Mouse (Mus musculus) layer of hippocampus, adult 9-11 months (tissue): ENCODE data around the gene Ulk4.

ENCODE experiments used
- DNase-seq: peaks from one replicate; pipeline ENCODE4 v3.0.0; 2022

The Ulk4 gene

GRCm38 (mm10) chr9:121093760-121094159, 183.2 kb downstream of the Ulk4 start:
- no peak for DNase-seq

DNA sequence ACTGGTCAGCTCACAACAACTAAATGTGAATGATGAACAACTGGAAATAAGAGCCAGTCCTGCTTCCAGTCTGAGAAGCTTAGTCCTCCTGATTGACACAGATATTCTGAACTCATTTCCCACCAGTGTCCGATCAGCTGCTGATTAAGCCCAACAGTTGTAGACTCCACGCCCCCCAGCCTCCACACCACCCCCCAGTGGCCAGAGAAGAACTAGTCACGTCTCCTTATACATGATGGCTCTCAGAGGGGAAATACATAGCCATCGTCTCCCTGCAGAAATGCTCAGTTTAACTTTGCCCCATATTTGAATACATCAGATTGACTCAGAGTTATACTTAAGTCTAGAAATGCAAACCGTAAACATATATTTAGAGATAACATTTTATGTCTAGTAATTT, 184.4 kb downstream of the Ulk4 start:
- no peak for DNase-seq

DNA sequence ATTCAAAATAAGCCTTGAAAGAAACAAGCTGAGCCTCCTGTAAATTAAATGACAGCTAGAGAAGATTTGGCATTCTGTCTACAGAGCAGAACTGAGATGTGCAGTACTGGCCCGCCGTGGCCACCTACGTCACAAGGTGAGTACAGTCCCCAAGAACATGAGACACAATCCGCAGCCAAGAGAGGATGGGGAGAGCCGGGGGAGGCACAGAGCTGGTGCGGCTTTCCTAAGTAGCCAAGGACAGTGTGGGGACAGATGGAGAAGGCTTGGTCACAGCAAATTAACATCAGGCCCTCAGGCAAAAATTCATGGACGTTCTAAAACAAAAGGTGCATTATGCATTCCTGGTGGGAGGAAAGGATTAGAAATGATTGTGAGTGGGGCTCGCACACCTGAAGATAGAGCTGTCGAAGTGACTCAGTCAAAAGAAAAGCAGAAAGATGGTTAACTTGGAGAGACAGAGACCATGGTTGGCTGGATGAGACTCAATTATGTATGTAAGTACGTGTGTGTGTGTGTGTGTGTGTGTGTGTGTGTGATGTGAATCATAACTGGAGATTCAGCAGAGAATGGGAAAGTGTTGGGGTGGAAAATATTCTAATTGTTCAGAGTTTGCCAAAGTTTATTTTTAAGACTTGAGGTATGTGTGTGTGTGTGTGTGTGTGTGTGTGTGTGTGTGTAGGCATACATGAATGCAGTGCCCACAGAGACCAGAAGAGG, 185.8 kb downstream of the Ulk4 start:
- DNase-seq, result no peak

DNA sequence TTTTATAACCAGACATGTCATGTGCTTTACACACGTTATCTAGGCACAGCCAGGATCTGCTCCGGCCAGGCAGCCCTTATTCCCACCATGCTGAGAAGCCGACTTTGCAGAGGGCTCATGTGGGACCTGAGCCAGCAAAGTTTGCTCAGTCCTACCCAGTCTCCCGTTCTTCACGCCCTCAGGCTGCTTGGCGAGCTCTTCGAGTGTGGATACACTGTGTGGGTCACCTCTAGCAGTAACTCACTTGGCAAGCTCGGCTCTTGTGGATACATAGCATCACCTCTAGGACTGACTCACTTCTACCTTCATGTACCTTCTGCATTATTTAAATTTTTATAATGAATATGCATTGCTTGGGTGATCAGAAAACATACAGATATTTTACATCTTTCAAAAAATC, 189.3 kb downstream of the Ulk4 start:
- no peak for DNase-seq

DNA sequence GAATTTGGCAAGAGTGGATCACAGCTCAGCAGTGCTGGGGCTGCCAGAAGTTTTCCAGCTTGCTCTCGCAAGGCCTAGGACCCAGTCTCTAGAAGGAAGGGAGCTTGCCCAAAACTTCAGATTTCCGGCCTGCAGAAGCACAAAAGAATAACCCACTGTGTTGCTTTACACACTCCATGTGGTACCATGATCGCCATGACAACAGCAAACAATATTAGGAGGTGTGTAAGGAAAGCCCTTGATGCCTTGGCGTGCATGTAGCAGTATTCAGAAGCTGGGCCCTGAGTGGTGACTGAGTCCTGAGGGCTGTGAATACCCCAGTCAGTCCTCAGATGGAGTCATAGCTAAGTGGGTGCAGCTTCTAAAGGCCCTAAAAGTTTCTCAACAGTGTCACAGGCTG, 192.8 kb downstream of the Ulk4 start:
- no peak for DNase-seq

- no peak for DNase-seq
These were observed 196.2 kb downstream of the Ulk4 start for GRCm38 (mm10) chr9:121080834-121081233.

DNA sequence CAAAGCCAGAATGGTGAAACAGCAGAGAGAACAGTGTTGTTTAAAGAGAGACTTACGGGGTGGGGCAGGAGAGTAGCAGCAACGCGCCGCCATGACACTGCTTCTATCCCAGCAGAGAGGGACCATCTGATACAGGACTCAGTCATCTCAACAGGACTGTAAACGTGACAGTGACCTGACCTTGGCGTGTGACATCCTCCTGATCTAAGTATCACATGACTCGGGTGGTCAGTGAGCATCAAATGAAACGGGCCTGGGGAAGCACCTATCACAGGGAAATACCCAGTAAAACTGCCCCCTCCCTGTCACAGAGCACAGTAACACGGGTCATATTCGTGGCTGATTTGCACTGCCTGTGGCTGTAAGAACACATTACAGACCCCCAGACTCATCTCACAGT, 196.6 kb downstream of the Ulk4 start:
- DNase-seq, result no peak

DNA sequence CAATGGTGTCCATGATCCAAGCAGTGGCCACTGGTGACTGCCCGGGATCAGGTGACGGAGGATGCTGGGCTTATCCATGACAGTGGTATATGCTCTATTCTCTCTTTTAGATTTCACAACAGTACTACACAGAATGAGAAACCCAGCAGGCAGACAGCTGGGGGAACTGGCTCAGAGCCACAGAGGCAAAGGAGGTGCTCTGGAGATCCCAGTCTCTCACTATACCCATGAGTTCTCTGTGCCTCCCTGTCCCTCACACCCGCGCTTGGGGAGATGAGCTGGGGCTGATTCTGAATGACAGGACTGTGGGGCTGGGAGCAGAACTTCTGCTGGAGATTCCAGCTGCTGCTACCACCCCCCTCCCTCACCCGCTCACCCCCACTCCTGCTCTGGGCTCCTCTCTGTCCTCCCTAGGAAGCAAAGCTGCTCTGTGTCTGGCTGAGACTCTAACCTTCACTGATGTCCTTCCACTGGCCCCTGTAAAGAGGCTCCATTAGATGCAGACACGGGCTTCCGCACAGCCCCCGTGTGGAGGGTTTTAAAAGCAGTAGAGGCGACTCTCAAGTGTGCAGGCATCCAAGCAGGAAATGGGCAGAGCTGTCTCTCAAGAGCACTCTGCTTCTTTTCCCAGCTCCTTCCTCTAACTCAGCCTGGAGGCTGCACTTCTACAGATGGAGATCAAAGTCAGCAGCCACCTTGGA, 197.5 kb downstream of the Ulk4 start:
- peak; percentile 57 for DNase-seq

DNA sequence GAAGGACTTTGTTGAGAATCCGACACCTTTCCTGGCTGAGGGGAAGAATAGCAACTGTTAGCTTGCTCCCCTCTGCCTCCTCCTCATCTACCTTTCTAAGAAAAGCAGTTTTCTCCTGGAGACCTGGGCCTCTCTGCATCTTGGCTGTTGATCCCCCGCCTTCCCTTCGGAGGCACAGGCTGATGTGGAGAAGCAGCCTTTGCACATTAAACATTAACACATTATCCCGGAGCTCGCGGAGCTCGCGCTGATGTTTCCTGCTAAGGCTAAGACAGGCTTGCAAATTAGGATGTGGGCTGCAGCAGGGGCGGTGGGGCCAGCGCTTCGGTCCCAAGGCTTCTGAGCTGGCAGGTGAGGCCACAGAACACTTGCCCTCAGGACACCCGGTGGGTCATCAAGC, 200.7 kb downstream of the Ulk4 start:
- DNase-seq, result no peak

DNA sequence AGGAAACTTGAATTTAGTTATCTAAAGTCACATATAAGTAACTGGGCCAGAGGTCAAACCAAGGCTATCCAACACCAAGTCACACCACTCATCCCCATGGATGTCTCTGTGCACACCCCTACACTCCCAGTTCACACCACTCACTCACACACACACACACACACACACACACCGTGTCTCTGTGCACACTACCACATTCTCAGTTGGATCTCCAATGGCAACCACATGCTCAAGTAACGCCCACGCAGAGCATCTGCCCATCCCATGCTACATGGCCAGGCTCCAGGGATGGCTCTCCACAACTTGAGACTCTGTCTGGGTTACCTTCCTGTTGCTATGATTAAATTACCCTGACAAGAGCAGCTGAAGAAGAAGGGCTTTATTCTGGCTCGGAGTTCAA, 201.8 kb downstream of the Ulk4 start:
- peak; percentile 89 for DNase-seq

DNA sequence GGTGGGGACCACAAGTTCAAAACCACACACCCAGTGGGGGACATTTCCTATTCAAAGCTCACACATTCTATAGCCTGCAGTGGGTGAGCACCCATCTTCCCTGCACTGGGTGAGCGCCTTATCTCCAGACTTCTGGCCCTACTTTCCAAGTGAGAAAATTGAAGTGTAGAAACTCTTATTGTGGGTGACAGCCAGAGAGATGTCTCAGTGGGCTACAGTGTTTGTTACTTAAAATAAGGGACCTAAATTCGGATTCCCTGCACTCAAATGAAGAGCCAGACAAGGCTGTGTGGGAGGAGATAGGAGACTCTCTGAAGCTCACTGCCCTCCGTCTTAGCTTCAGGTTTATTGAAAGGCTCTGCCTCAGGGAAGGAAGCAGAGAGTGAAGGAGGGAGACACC, 202.3 kb downstream of the Ulk4 start:
- no peak for DNase-seq

- DNase-seq, result no peak
These were observed 204.8 kb downstream of the Ulk4 start for GRCm38 (mm10) chr9:121072127-121072757.

- no peak for DNase-seq
These were observed 205.4 kb downstream of the Ulk4 start for GRCm38 (mm10) chr9:121071461-121072126.

DNA sequence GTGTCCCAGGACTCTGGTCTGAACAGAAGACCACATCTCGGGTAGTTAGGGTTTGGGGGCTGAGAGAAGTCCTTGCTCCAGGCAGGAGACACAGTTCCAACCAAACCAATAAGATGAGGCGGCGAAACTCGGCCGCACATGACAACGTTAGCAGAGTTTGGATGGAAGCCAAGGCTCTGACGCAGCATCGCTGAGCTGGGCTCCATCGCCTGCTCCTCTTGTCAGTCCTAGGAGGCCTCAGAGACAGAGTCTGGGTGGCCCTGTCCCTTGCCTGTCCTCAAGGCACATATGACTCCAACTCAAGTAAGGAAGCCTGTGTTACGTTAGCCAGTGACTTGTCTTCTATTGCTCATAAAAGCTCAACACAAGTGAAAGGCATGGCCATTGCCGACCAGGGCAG, 205.9 kb downstream of the Ulk4 start:
- DNase-seq, result no peak

DNA sequence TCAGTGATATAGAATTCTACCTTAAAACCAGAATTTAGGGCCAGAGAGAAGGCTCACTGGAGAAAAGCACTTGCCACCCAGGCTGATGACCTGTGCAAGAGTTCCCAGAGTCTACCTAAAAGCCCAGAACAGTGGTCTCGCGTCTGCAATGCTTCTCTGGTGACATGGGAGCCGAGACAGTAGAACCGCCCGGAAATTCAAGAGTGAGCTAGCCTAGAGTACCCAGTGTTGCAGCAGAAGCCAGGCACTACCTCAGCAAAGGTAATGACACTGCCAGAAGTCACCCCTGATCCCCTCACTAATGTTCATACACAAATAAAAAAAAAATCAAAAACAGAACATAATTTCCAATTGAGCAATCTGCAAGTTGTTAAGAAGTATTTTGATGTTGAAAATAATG, 208.9 kb downstream of the Ulk4 start:
- DNase-seq, result no peak

DNA sequence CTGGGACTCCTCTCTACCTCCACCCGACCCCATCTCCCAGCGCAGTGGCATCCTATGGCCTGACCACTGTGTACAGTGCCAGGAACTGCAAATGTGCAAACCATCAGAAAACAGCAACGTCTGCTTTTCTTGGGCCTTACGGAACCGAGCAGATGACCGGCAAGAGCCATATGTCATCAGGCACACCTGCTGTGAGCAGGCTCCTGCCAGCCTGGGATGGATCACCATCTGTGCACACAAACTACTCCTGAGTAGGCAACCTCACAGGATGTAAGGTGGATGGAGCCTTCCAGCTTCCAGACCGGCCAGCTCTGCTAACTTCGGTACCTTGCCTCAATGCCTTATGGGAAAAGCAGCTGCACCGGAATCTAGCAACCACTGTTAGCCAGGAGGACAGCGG, 210.0 kb downstream of the Ulk4 start:
- DNase-seq, result peak; percentile 51

DNA sequence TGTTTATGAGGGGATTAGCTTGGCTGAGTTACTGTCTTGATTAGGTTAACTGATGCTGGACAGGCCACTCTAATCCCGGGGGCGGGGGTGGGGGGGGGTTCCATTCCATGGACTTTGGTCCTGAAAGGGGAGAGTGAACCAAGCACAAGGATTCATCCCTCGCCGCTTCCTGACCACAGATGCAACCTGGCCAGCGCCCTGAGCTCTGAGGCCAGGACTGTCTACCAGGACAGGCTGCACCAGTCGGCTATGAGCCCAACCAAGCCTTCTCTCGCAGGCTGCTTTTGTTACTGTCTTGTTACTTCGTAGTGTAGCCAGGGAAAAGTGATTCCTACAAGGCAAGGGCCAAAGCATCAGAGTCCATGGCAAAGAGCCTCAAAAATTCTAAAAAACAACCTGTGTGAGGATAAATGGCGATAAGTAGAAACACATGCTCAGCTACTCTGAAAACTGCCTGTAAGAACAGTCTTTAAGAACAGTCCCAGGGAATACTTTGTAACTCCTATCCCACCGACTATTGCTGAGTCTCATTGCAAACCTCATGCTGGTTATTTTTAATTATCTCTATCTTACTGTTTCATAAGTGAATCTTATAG, 211.5 kb downstream of the Ulk4 start:
- no peak for DNase-seq

- no peak for DNase-seq
These were observed 212.2 kb downstream of the Ulk4 start for GRCm38 (mm10) chr9:121064606-121065355.

DNA sequence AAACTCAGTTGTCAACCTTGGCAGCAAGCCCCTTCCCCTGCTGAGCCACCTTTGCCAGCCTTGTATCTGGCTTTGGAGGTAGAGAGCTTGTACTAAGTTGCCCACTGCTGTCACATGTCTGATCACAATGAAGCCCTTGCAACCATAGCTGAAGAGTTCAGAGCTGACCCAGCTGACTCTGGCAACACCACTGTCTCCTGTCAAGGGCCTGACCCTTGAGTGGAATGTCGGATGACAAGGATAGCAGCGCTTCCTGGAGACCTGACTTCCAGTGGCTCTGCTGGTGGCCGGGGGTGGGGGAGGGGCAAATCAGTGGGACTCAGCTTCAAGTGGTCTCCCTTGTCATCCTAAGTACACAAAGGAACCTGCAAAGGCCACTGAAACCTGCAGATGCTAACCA, 214.3 kb downstream of the Ulk4 start:
- DNase-seq, result no peak

DNA sequence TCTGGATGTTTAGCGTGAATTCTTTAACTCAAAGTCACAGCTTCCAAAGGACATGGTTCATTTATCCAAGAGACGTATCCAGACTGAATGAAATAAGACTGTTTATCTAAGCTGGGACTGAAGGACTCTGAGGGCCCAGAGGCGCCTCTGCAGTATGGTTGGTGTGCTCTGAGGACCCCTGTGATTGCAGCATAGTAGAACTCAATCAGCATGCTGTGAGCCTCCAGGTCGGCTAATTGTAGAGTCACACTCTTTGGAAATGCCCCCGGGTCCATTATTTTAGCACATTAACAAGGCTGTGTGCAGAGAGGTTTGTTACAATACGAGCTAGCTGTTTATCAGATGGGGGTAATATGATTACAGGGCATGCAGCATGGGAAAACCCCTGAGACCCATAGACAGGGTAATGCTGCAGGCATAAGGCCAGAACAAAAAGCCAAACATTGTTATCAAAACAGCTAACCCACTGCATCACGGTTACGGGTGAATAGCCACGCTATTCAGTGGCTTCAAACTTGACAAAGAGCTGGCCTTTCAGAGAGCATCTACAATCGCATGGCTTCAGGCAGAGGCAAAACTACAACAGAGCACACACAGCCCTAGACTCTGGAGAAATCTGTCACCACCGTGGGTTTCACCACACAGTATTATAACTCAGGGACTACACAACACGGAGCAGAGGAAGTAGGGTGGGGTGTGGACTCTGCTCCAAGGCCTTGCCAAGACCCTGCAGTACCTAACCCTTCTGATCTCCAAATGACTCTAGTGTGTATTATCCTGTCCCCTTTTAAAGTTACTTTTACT, 215.0 kb downstream of the Ulk4 start:
- DNase-seq, result no peak

DNA sequence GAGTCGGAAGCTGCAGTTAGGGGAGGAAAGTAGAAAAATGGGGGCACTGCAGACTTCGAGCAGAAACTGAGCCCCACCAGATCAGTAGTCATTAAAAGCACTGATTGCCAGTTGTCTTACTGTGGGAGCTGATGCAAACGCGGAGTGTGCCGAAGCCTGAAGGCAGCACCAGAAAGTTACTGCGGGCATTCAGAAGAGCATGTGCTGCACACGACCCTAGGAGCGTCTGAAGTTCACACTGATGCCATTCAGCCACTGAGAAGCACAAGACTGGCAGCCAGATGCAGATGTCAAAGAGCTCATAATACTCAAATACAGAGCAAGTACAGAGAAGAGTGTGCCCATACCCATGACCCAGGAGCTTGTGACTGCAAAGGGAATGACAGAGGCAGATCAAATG, 216.7 kb downstream of the Ulk4 start:
- no peak for DNase-seq

- DNase-seq, result no peak
These were observed 217.7 kb downstream of the Ulk4 start for GRCm38 (mm10) chr9:121059286-121059685.
